Mouse (Mus musculus) liver, adult 2 months (tissue): Measurements from ENCODE around the gene Rnf145. TPM values are rescaled to one million over a fixed set of nuclear protein-coding genes. Genes with fewer than 3 reads are reported as not detected.

Experiments used
- DNase-seq: peaks from one replicate; pipeline ENCODE4 v3.0.0-alpha.2; 2011; ENCODE audit warnings: low read depth, low spot score; ENCODE audit errors: extremely low read depth
- H3K27ac ChIP-seq: fragments of 200-500 bp; replicated peaks from 2 replicates; pipeline ENCODE4 v1.5.1; 2012; ENCODE audit warnings: low read depth, mild to moderate bottlenecking, control low read depth, inconsistent platforms, low read length; ENCODE audit not compliant: insufficient read depth
- H3K27me3 ChIP-seq: fragments of 200-500 bp; 2 replicates; pipeline ENCODE4 v1.6.1; 2012; ENCODE audit warnings: mild to moderate bottlenecking, moderate library complexity, low read length, inconsistent platforms; ENCODE audit not compliant: control insufficient read depth, insufficient read depth
- H3K36me3 ChIP-seq: fragments of 200-500 bp; 2 replicates; pipeline ENCODE4 v1.6.1; 2012; ENCODE audit warnings: low read length, inconsistent platforms; ENCODE audit not compliant: control insufficient read depth, insufficient read depth
- H3K4me1 ChIP-seq: fragments of 200-500 bp; 2 replicates; pipeline ENCODE4 v1.6.1; 2011; ENCODE audit warnings: low read length; ENCODE audit not compliant: control insufficient read depth, insufficient read depth
- H3K4me3 ChIP-seq: fragments of 200-500 bp; 2 replicates; pipeline ENCODE4 v1.5.1; 2011; ENCODE audit warnings: low read depth, mild to moderate bottlenecking, control low read depth, low read length, moderate library complexity; ENCODE audit not compliant: insufficient read depth
- H3K79me2 ChIP-seq: fragments of 200-500 bp; 2 replicates; pipeline ENCODE4 v1.6.1; 2012; ENCODE audit warnings: inconsistent platforms, mild to moderate bottlenecking, low read length, moderate library complexity; ENCODE audit not compliant: control insufficient read depth, insufficient read depth
- H3K9ac ChIP-seq: fragments of 200-500 bp; 2 replicates; pipeline ENCODE4 v1.6.1; 2012; ENCODE audit warnings: low read depth, mild to moderate bottlenecking, control low read depth, inconsistent platforms, low read length
- CTCF ChIP-seq: fragments of 200-500 bp; IDR thresholded peaks from 2 replicates; pipeline ENCODE4 v1.5.1; 2011; ENCODE audit warnings: low read depth, low read length, control low read depth
- POLR2A ChIP-seq: fragments of 200-500 bp; IDR thresholded peaks from 2 replicates; pipeline ENCODE4 v1.6.1; 2011; ENCODE audit warnings: low read length, control low read depth; ENCODE audit not compliant: insufficient read depth; ENCODE audit errors: extremely low read depth
- WGBS: fragments of 180-500 bp; shearing (Covaris S2); methylation state at CpG from one replicate; pipeline ENCODE4 v1.1.7; 2018; 5-methylcytosine and 5-hydroxymethylcytosine counted together
- polyA plus RNA-seq: library from polyadenylated mRNA; depleted of rRNA; stranded (reverse); fragments of >200 nt; gene quantifications from 2 replicates; pipeline ENCODE4 v1.2.3, GENCODE M21; 2012
- total RNA-seq: library from RNA; depleted of rRNA; stranded (reverse); fragments of >200 nt; gene quantifications from 2 replicates; pipeline ENCODE4 v1.2.3, GENCODE M21; 2014

Rnf145 gene
- total and polyA plus RNA-seq, 2 experiments: 17.0 to 18.0 TPM

DNA sequence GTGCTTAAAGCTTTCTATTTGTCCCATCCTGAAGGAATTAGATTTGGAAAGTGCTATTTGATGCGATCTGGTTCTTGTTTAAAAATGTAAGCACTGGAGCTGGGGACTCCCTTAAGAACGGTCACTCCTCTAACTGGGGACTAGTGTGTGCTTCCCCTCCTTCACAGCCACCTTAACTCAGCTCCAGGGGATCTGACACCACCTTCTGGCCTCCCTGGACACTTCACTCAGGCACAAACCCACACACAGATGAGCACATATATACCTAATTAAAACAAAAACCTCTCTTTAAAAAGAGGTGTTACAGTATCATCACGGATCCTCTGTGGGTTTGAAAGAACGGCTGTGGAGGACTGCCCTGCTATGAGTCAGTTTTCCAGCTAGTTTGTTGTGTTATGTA is 23.0 kb downstream of the Rnf145 start:
- 73% methylated on average over 4 of the region's 4 CpGs for WGBS
- no peak overlapping the region for H3K27ac ChIP-seq

GRCm38 (mm10) chr11:44543593-44543992 is 24.8 kb downstream of the Rnf145 start:
- Histone ChIP-seq H3K4me3 (no peak overlapping the region), H3K9ac (no peak overlapping the region), H3K79me2 (peaks cover 3% of the 10 kb centered on the region; the same call in 1 of the 2 replicates), H3K36me3 (peaks cover 3% of the 10 kb centered on the region), H3K4me1 (peaks cover 5% of the 10 kb centered on the region; the same call in 1 of the 2 replicates), H3K27ac (peak overlapping the region; percentile 12; the same call in 1 of the 2 replicates), H3K27me3 (no peaks in the 10 kb centered on the region)
- TF ChIP-seq POLR2A: no peak
- TF ChIP-seq CTCF: no peak
- peak; percentile 8 for DNase-seq
- 68% methylated on average over 5 of the region's 5 CpGs for WGBS

More for the DNA sequence above, 23.0 kb downstream of the Rnf145 start:
- DNase-seq: no peak
- Histone ChIP-seq H3K9ac (no peak overlapping the region), H3K4me3 (no peak overlapping the region), H3K27me3 (no peaks in the 10 kb centered on the region), H3K4me1 (peaks cover 6% of the 10 kb centered on the region; the same call in 1 of the 2 replicates), H3K36me3 (peaks cover 3% of the 10 kb centered on the region), H3K79me2 (peaks cover 6% of the 10 kb centered on the region; the same call in 1 of the 2 replicates)
- no peak for TF ChIP-seq CTCF
- TF ChIP-seq POLR2A: no peak

GRCm38 (mm10) chr11:44543996-44544395 is 25.2 kb downstream of the Rnf145 start:
- Histone ChIP-seq H3K9ac (no peak overlapping the region), H3K4me1 (peaks cover 2% of the 10 kb centered on the region; the same call in 1 of the 2 replicates), H3K27me3 (no peaks in the 10 kb centered on the region), H3K27ac (peak overlapping the region; percentile 12; the same call in 1 of the 2 replicates), H3K36me3 (peaks cover 6% of the 10 kb centered on the region), H3K79me2 (no peaks in the 10 kb centered on the region; the same call in 1 of the 2 replicates), H3K4me3 (no peak overlapping the region)
- 76% methylated on average over 6 of the region's 6 CpGs for WGBS
- TF ChIP-seq POLR2A (no peak), CTCF (no peak)
- DNase-seq: peak; percentile 6

- no peak overlapping the region for H3K9ac ChIP-seq
- no peak for TF ChIP-seq CTCF
- TF ChIP-seq POLR2A: no peak
- H3K79me2 ChIP-seq: no peaks in the 10 kb centered on the region; the same call in 1 of the 2 replicates
- H3K27ac ChIP-seq: peak overlapping the region; percentile 15; the same call in 1 of the 2 replicates
- peaks cover 2% of the 10 kb centered on the region; the same call in 1 of the 2 replicates for H3K4me1 ChIP-seq
- H3K4me3 ChIP-seq: no peak overlapping the region
- no peak for DNase-seq
- H3K27me3 ChIP-seq: no peaks in the 10 kb centered on the region
- 64% methylated on average over 7 of the region's 7 CpGs for WGBS
- H3K36me3 ChIP-seq: peaks cover 13% of the 10 kb centered on the region
Measured at GRCm38 (mm10) chr11:44545181-44545580, 26.4 kb downstream of the Rnf145 start.

GRCm38 (mm10) chr11:44546250-44546649 is 27.5 kb downstream of the Rnf145 start:
- Histone ChIP-seq H3K79me2 (no peaks in the 10 kb centered on the region; the same call in 1 of the 2 replicates), H3K4me1 (no peaks in the 10 kb centered on the region; the same call in 1 of the 2 replicates), H3K9ac (0 out of 2 replicates have a peak overlapping the region, but pooled peaks have one; percentile 39), H3K36me3 (peaks cover 15% of the 10 kb centered on the region), H3K27ac (peak overlapping the region; percentile 81), H3K4me3 (peak overlapping the region; percentile 8; the same call in 1 of the 2 replicates), H3K27me3 (no peaks in the 10 kb centered on the region)
- WGBS: 81% methylated on average over 8 of the region's 8 CpGs
- peak; percentile 31 for DNase-seq
- TF ChIP-seq CTCF (no peak), POLR2A (no peak)

GRCm38 (mm10) chr11:44547651-44548196 is 29.0 kb downstream of the Rnf145 start:
- peaks cover 26% of the 10 kb centered on the region for H3K36me3 ChIP-seq
- H3K27me3 ChIP-seq: no peaks in the 10 kb centered on the region
- TF ChIP-seq POLR2A: no peak
- no peak for TF ChIP-seq CTCF

More at GRCm38 (mm10) chr11:44547651-44548196, 29.0 kb downstream of the Rnf145 start:
- Histone ChIP-seq H3K9ac (no peak overlapping the region), H3K4me1 (no peaks in the 10 kb centered on the region; the same call in 1 of the 2 replicates), H3K79me2 (no peaks in the 10 kb centered on the region; the same call in 1 of the 2 replicates), H3K27ac (no peak overlapping the region), H3K4me3 (no peak overlapping the region)
- WGBS: 93% methylated on average over 8 of the region's 8 CpGs
- no peak for DNase-seq
